Mouse (Mus musculus) embryonic facial prominence, embryonic 11.5 days (tissue): ENCODE data around the gene Ankrd28. TPM values are rescaled to one million over a fixed set of nuclear protein-coding genes. Genes with fewer than 3 reads are reported as not detected.

ENCODE experiments used
- ATAC-seq: fragments of 200-750 bp; cut with Nextera tagmentation; replicated peaks from 2 replicates; pipeline ENCODE4 v1.8.0; 2017; ENCODE audit warnings: low read depth; ENCODE audit not compliant: insufficient number of reproducible peaks, low FRiP score, low TSS enrichment
- DNase-seq: peaks from one replicate; pipeline ENCODE4 v3.0.0-alpha.2; 2015; ENCODE audit warnings: low spot score
- H3K27ac ChIP-seq: fragments of 300-500 bp; sonication (generic); replicated peaks from 2 replicates; pipeline ENCODE4 v1.5.1; 2014; ENCODE audit warnings: mild to moderate bottlenecking, low read depth, low read length, control low read depth
- H3K27me3 ChIP-seq: fragments of 300-500 bp; sonication (generic); 2 replicates; pipeline ENCODE4 v1.6.1; 2014; ENCODE audit warnings: mild to moderate bottlenecking, low read length, moderate library complexity, mixed read lengths; ENCODE audit not compliant: control insufficient read depth, insufficient read depth
- H3K36me3 ChIP-seq: fragments of 300-500 bp; sonication (generic); replicated peaks from 2 replicates; pipeline ENCODE4 v1.6.1; 2014; ENCODE audit warnings: low read depth, mild to moderate bottlenecking, low read length, moderate library complexity, mixed read lengths; ENCODE audit not compliant: control insufficient read depth, insufficient read depth
- H3K4me1 ChIP-seq: fragments of 300-500 bp; sonication (generic); 2 replicates; pipeline ENCODE4 v1.6.1; 2014; ENCODE audit warnings: low read length, mixed read lengths; ENCODE audit not compliant: control insufficient read depth, insufficient read depth
- H3K4me2 ChIP-seq: fragments of 300-500 bp; sonication (generic); 2 replicates; pipeline ENCODE4 v1.6.1; 2014; ENCODE audit warnings: low read depth, mild to moderate bottlenecking, control low read depth, low read length, moderate library complexity
- H3K4me3 ChIP-seq: fragments of 300-500 bp; sonication (generic); 2 replicates; pipeline ENCODE4 v1.5.1; 2014; ENCODE audit warnings: low read depth, low read length, control low read depth
- H3K9ac ChIP-seq: fragments of 300-500 bp; sonication (generic); replicated peaks from 2 replicates; pipeline ENCODE4 v1.6.1; 2014; ENCODE audit warnings: mild to moderate bottlenecking, control low read depth, low read length
- H3K9me3 ChIP-seq: fragments of 300-500 bp; sonication (generic); replicated peaks from 2 replicates; pipeline ENCODE4 v1.6.1; 2016; ENCODE audit warnings: mild to moderate bottlenecking, low read length, inconsistent platforms, mixed read lengths; ENCODE audit not compliant: control insufficient read depth
- WGBS: fragments of 180-500 bp; shearing (Covaris S2); extraction: QIAGEN DNeasy Blood & Tissue Kit; methylation state at CpG from one replicate; pipeline ENCODE4 v1.1.7; 2014; 5-methylcytosine and 5-hydroxymethylcytosine counted together
- polyA plus RNA-seq: library from polyadenylated mRNA; unstranded; fragments of >200 nt; fragmentation: Nextera tagmentation; extraction: Ambion mirVana; gene quantifications from 2 replicates; pipeline ENCODE4 v1.2.1, GENCODE M21; 2014

Gene Ankrd28
- polyA plus RNA-seq, 1 experiment from 2014 or later: 9.6 TPM

DNA sequence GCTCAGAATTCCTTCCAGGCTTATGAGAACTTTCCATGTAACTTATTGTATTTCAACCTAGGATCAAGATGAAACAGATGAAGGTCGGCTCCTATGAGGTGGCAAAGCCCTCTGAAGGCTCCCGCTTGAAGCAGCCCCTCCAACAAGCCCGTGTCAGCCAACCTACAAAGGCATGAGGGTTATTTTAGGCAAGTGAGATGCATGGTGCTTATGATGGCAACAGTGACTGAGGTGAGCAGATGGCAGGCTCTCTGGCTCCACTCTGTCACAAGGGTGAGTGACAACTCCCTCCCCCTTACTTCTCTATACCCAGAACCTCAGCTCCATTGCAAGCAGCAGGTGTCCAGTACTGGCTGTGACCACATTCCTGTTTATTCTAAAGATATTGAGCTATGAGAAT, 133.1 kb downstream of the Ankrd28 start:
- Histone ChIP-seq H3K36me3 (no peaks in the 10 kb centered on the region), H3K4me2 (no peak overlapping the region), H3K27ac (no peak overlapping the region), H3K9ac (no peak overlapping the region), H3K4me3 (no peak overlapping the region), H3K27me3 (no peaks in the 10 kb centered on the region), H3K9me3 (no peaks in the 10 kb centered on the region), H3K4me1 (no peaks in the 10 kb centered on the region)
- ATAC-seq (no peak), DNase-seq (no peak)
- 89% methylated on average over 3 of the region's 3 CpGs for WGBS

DNA sequence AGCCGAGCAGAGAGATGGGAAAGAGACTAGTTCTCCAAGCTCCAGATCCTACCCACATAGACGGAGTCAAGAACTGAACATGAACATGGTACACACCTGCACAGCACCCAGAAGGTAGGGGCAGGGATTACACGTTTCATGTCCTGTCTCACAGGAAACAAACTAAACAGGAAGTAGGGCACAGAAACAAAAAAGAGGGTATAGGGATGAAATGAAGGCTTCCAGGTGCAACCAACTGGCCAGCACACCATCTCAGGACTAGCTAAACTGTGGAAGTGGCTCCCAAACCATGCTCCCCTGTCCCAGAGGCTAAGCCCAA, 133.5 kb downstream of the Ankrd28 start:
- no peaks in the 10 kb centered on the region for H3K9me3 ChIP-seq
- H3K27me3 ChIP-seq: no peaks in the 10 kb centered on the region
- H3K9ac ChIP-seq: no peak overlapping the region
- 87% methylated on average over 3 of the region's 3 CpGs for WGBS
- no peaks in the 10 kb centered on the region for H3K36me3 ChIP-seq
- H3K27ac ChIP-seq: no peak overlapping the region
- H3K4me1 ChIP-seq: no peaks in the 10 kb centered on the region
- no peak overlapping the region for H3K4me2 ChIP-seq
- no peak for DNase-seq
- ATAC-seq: no peak
- no peak overlapping the region for H3K4me3 ChIP-seq

DNA sequence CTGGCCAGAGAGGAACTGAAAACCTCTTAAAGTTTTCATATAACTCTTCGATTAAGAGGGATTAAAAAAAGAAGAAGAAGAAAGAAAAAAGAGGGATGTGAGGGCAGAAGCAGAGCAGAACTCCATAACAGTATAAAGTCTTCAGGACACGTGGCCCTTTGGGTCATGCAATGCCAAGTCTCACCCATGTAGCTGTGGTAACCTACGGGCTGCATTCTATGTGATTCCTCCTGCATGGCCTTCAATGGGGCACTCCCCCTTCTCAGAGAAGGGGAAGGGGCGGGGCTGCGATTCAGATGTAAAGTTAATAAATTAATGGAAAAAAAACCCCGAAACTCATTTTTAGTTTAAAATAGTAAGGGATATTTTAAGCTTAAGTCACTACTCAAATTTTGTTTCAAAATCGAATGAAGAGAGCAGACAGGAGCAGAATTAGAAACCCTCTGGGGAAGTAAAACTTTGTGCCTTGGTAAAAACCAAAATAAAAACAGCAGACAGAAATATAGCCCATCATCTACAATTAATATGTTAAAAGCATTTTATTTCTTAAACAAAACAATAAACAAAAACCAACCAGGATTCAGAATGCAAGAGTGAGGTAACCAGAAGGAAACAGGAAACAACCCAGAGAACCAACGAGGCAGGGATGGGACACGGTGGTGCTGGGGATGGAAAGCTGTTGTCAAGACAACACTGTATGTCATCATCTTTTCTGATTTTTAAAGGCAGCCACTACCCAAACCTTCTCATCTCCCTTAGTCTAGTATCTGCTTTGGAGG, 134.1 kb downstream of the Ankrd28 start:
- Histone ChIP-seq H3K9me3 (no peaks in the 10 kb centered on the region), H3K36me3 (no peaks in the 10 kb centered on the region), H3K4me2 (no peak overlapping the region), H3K9ac (no peak overlapping the region), H3K27me3 (no peaks in the 10 kb centered on the region), H3K27ac (no peak overlapping the region), H3K4me1 (no peaks in the 10 kb centered on the region), H3K4me3 (no peak overlapping the region)
- WGBS: 87% methylated on average over 9 of the region's 9 CpGs
- ATAC-seq: no peak
- DNase-seq: no peak

DNA sequence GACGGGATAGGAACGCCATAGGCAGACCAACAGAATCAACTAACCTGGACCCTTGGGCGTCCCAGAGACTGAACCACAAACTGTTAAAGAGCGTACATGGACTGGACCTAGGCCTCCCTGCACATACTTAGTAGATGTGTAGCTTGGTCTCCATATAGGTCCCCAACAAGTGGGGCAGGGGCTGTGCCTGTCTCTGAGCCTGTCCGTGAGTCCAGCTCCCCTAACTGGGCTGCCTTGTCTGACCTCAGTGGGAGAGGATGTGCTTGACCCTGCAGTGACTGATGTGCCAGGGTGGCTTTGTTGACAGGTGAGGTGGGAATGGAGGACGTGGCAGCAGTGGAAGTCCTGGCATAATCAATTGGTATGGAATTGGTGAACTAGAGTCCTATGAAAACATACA, 137.9 kb downstream of the Ankrd28 start:
- 79% methylated on average over 6 of the region's 6 CpGs for WGBS
- Histone ChIP-seq H3K36me3 (no peaks in the 10 kb centered on the region), H3K4me2 (no peak overlapping the region), H3K27me3 (no peaks in the 10 kb centered on the region), H3K4me3 (no peak overlapping the region), H3K27ac (no peak overlapping the region), H3K4me1 (no peaks in the 10 kb centered on the region), H3K9ac (no peak overlapping the region), H3K9me3 (no peaks in the 10 kb centered on the region)
- DNase-seq (no peak), ATAC-seq (no peak)

DNA sequence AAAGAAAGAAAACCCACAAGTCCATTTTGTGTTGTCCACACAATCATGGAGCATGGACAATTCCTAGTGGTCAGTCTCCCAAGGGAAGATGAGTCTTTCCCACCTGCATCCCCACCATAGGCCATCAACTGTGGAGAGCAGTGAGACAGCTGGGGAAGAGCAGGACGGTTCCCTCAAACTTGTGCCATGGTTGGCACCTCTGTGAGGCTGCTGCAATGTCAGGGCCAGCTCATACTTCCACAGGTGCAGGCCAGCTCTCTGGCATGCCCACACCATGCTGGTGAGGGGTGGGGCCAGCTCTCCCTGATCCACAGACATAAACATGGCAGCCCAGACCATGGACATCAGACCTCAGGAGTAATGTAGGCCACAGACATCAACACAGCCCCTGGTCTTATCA, 144.2 kb downstream of the Ankrd28 start:
- H3K36me3 ChIP-seq: no peaks in the 10 kb centered on the region
- DNase-seq: no peak
- H3K4me1 ChIP-seq: no peaks in the 10 kb centered on the region
- no peaks in the 10 kb centered on the region for H3K9me3 ChIP-seq
- no peak overlapping the region for H3K27ac ChIP-seq
- ATAC-seq: no peak
- no peaks in the 10 kb centered on the region for H3K27me3 ChIP-seq
- no peak overlapping the region for H3K4me3 ChIP-seq
- 100% methylated on average over 1 of the region's 1 CpGs for WGBS
- H3K4me2 ChIP-seq: no peak overlapping the region
- no peak overlapping the region for H3K9ac ChIP-seq

DNA sequence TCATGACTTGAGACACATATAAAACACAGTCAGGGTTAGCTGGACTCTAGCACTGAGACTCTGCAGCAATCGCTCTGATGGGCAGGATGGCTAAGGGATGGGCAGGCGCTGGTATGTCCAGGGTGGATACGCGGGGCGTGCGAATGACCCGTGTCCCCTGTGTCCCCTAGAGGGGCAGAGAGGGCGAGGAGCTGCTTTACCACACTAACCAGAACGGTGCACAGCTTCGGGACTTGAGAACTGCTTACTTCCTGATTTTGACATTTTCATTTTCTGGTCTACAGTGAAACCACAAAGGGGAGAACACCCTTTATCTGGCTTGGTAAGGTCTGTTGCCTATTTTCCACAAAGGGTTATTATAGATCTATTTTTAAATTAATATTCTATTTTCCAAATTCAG, 144.8 kb downstream of the Ankrd28 start:
- no peak overlapping the region for H3K27ac ChIP-seq
- ATAC-seq: no peak
- no peaks in the 10 kb centered on the region for H3K27me3 ChIP-seq
- no peak for DNase-seq
- no peaks in the 10 kb centered on the region for H3K9me3 ChIP-seq
- no peak overlapping the region for H3K4me3 ChIP-seq
- 88% methylated on average over 10 of the region's 10 CpGs for WGBS
- no peak overlapping the region for H3K4me2 ChIP-seq
- H3K4me1 ChIP-seq: no peaks in the 10 kb centered on the region
- H3K9ac ChIP-seq: no peak overlapping the region
- H3K36me3 ChIP-seq: no peaks in the 10 kb centered on the region

DNA sequence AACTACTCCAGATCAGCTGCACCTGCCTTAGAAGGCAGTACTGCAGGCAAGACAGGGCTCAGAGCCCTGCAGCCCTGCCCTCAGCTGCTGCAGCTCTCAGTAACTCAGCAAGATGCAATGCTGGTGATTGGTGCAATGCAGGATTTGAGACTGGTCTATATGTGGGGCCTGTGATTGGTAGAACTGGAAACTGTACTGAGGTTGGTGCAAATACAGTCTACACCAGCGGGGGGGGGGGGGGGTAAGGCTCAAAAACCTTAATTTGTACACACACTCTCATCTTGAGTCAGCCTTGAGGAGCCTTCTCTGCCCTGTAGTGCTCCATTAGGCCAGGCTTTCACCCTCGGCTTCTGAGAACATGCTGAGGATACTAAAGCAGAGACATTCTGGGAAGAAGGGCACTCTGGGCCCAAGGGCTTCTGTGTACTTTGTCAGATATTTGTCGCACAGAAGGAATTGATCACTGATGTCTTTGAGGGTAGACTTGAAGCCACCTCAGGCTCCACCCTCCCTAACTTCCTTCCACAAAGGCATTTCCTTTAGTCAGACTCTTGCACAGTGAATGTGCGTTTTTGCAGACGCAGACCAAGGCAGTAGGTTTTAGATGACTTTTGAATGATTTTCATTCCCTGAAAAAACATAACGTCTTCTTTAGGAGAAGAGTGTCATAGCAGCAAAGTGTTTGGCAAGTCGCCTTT, 146.0 kb downstream of the Ankrd28 start:
- Histone ChIP-seq H3K4me1 (no peaks in the 10 kb centered on the region), H3K4me2 (no peak overlapping the region), H3K9me3 (no peaks in the 10 kb centered on the region), H3K4me3 (no peak overlapping the region), H3K36me3 (no peaks in the 10 kb centered on the region), H3K27ac (no peak overlapping the region), H3K9ac (no peak overlapping the region), H3K27me3 (no peaks in the 10 kb centered on the region)
- DNase-seq (no peak), ATAC-seq (no peak)
- 61% methylated on average over 7 of the region's 7 CpGs for WGBS

DNA sequence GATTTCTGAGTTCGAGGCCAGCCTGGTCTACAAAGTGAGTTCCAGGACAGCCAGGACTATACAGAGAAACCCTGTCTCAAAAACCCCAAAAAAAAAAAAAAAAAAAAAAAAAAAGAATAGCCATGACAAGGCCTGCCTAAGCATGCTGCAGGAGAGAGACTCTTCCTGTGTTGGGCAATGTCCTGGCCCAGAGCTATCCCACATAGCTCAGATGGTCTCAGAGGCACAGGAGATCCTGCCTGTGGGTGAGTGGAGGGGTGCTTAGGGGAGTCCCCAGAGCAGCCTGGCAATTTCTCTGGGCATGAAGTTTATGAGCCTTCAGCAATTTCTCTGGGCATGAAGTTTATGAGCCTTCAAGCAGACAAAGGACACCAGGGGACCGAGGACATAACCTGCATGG, 146.8 kb downstream of the Ankrd28 start:
- Histone ChIP-seq H3K4me2 (no peak overlapping the region), H3K36me3 (no peaks in the 10 kb centered on the region), H3K4me3 (no peak overlapping the region), H3K9ac (no peak overlapping the region), H3K4me1 (no peaks in the 10 kb centered on the region), H3K9me3 (no peaks in the 10 kb centered on the region), H3K27me3 (no peaks in the 10 kb centered on the region), H3K27ac (no peak overlapping the region)
- ATAC-seq (no peak), DNase-seq (no peak)
- WGBS: 94% methylated on average over 2 of the region's 2 CpGs
